Mouse (Mus musculus) CH12.LX (cell line): ENCODE measurements around the gene Cd83. TPM values are rescaled to one million over a fixed set of nuclear protein-coding genes. Genes with fewer than 3 reads are reported as not detected.

Experiments used
- DNase-seq: peaks from one replicate; pipeline ENCODE4 v3.0.0-alpha.2; 2013; ENCODE audit errors: extremely low read depth
- H3K27ac ChIP-seq: 2 replicates; pipeline ENCODE4 v1.5.1; 2012; ENCODE audit warnings: low read depth, mild to moderate bottlenecking, control low read depth, moderate library complexity; ENCODE audit not compliant: insufficient read depth
- H3K27me3 ChIP-seq: replicated peaks from 2 replicates; pipeline ENCODE3; 2012; ENCODE audit warnings: inconsistent platforms
- H3K36me3 ChIP-seq, 2 experiments: replicated peaks in 1 of 2; 2 replicates each; pipeline versions ENCODE3 to v1.6.1; 2012; ENCODE audit warnings: inconsistent platforms in 1 of 2, low read length in 1 of 2, mild to moderate bottlenecking in 1 of 2, mixed read lengths in 1 of 2, moderate library complexity in 1 of 2; ENCODE audit not compliant: control insufficient read depth in 1 of 2, insufficient read depth in 1 of 2
- H3K4me1 ChIP-seq, 2 experiments: 2 replicates each; pipeline ENCODE4 v1.6.1; 2012; ENCODE audit warnings: inconsistent platforms in 1 of 2, moderate library complexity in 1 of 2; ENCODE audit not compliant: insufficient read depth in 2 of 2, control insufficient read depth in 1 of 2
- H3K4me2 ChIP-seq: 2 replicates; pipeline ENCODE4 v1.6.1; 2012; ENCODE audit warnings: low read depth, mild to moderate bottlenecking, control low read depth; ENCODE audit not compliant: poor library complexity, insufficient read depth, severe bottlenecking
- H3K4me3 ChIP-seq, 3 experiments: fragments of 150-350 bp in 1 of 3; sonication (generic) in 1 of 3; replicated peaks in 1 of 3; 2 replicates each; pipeline versions ENCODE3 to v1.5.1; 2011 to 2012; ENCODE audit warnings: low read depth in 2 of 3, low read length in 2 of 3, mild to moderate bottlenecking in 2 of 3, moderate library complexity in 2 of 3, control low read depth in 1 of 3, improper control_type of control experiment in 1 of 3, inconsistent platforms in 1 of 3, mixed read lengths in 1 of 3; ENCODE audit not compliant: poor library complexity in 1 of 3
- H3K79me2 ChIP-seq: replicated peaks from 2 replicates; pipeline ENCODE4 v1.6.1; 2012; ENCODE audit warnings: mild to moderate bottlenecking, moderate library complexity; ENCODE audit not compliant: control insufficient read depth, poor library complexity, insufficient read depth, severe bottlenecking; ENCODE audit errors: extremely low read depth
- H3K9ac ChIP-seq: 2 replicates; pipeline ENCODE4 v1.6.1; 2012; ENCODE audit warnings: low read depth, mild to moderate bottlenecking, control low read depth, moderate library complexity; ENCODE audit not compliant: insufficient read depth
- H3K9me3 ChIP-seq: replicated peaks from 2 replicates; pipeline ENCODE3; 2012; ENCODE audit warnings: low read length, inconsistent platforms, mixed read lengths
- BHLHE40 ChIP-seq: IDR thresholded peaks from 2 replicates; pipeline ENCODE4 v1.6.1; 2011; ENCODE audit warnings: mild to moderate bottlenecking, low read depth, low read length, improper control_type of control experiment
- E2F4 ChIP-seq: IDR thresholded peaks from 2 replicates; pipeline ENCODE4 v1.6.1; 2011; ENCODE audit warnings: low read depth, low read length, improper control_type of control experiment; ENCODE audit not compliant: insufficient replicate concordance
- GABPA ChIP-seq: IDR thresholded peaks from 2 replicates; pipeline ENCODE4 v1.6.1; 2012; ENCODE audit warnings: low read depth, low read length, improper control_type of control experiment, inconsistent platforms; ENCODE audit not compliant: insufficient replicate concordance
- HCFC1 ChIP-seq: IDR thresholded peaks from 2 replicates; pipeline ENCODE4 v1.6.1; 2012; ENCODE audit warnings: low read depth, mild to moderate bottlenecking, inconsistent platforms, low read length, improper control_type of control experiment
- JUN ChIP-seq: IDR thresholded peaks from 2 replicates; pipeline ENCODE4 v1.6.1; 2011; ENCODE audit warnings: low read depth, mild to moderate bottlenecking, low read length, improper control_type of control experiment, moderate library complexity; ENCODE audit not compliant: insufficient read depth
- JUND ChIP-seq: conservative IDR thresholded peaks from 2 replicates; pipeline ENCODE4 v1.6.1; 2011; ENCODE audit warnings: low read depth, low read length, improper control_type of control experiment
- MAX ChIP-seq: IDR thresholded peaks from 2 replicates; pipeline ENCODE4 v1.6.1; 2011; ENCODE audit warnings: low read length, improper control_type of control experiment
- MEF2A ChIP-seq: IDR thresholded peaks from 2 replicates; pipeline ENCODE4 v1.6.1; 2014; ENCODE audit warnings: low read depth, mild to moderate bottlenecking, inconsistent platforms, low read length, improper control_type of control experiment, borderline replicate concordance
- MYC ChIP-seq: IDR thresholded peaks from 2 replicates; pipeline ENCODE4 v1.6.1; 2011; ENCODE audit warnings: low read depth, mild to moderate bottlenecking, improper control_type of control experiment, low read length
- NELFE ChIP-seq: IDR thresholded peaks from 2 replicates; pipeline ENCODE4 v1.6.1; 2011; ENCODE audit warnings: low read depth, low read length, improper control_type of control experiment
- NRF1 ChIP-seq: IDR thresholded peaks from 2 replicates; pipeline ENCODE4 v1.6.1; 2014; ENCODE audit warnings: low read depth, mild to moderate bottlenecking, inconsistent platforms, low read length, improper control_type of control experiment, moderate library complexity
- POLR2A ChIP-seq: IDR thresholded peaks from 2 replicates; pipeline ENCODE4 v1.6.1; 2011; ENCODE audit warnings: low read depth, mild to moderate bottlenecking, improper control_type of control experiment, low read length
- TCF12 ChIP-seq: IDR thresholded peaks from 2 replicates; pipeline ENCODE4 v1.6.1; 2014; ENCODE audit warnings: low read depth, mild to moderate bottlenecking, inconsistent platforms, low read length, improper control_type of control experiment
- USF1 ChIP-seq: IDR thresholded peaks from 2 replicates; pipeline ENCODE4 v1.6.1; 2014; ENCODE audit warnings: low read depth, mild to moderate bottlenecking, inconsistent platforms, low read length, improper control_type of control experiment
- USF2 ChIP-seq: conservative IDR thresholded peaks from 2 replicates; pipeline ENCODE4 v1.6.1; 2011; ENCODE audit warnings: low read depth, low read length, improper control_type of control experiment
- ZKSCAN1 ChIP-seq: IDR thresholded peaks from 2 replicates; pipeline ENCODE4 v1.6.1; 2012; ENCODE audit warnings: low read depth, inconsistent platforms, low read length, improper control_type of control experiment, borderline replicate concordance
- dilution Hi-C: fragments of 300-500 bp; cut with MboI; formaldehyde crosslinking; loops from 2 replicates; pipeline ENCODE4 v1.14.3; 2020; ENCODE audit warnings: low sequenced_read_pairs; ENCODE audit not compliant: extremely low pct_unique_long_range_greater_than_20kb, extremely low pct_ligation_motif_present
- in situ Hi-C: fragments of 300-500 bp; cut with MboI; formaldehyde crosslinking; loops from 3 replicates; pipeline ENCODE4 v1.14.3; 2019; ENCODE audit warnings: low sequenced_read_pairs, low pct_ligation_motif_present, low pct_unique_long_range_greater_than_20kb, mixed read lengths
- polyA plus RNA-seq: library from polyadenylated mRNA; unstranded; fragments of >175 nt; gene quantifications from 2 replicates; pipeline ENCODE4 v1.2.1, GENCODE M21; 2012; ENCODE audit warnings: low read depth; ENCODE audit not compliant: insufficient read length
- total RNA-seq, 2 experiments: library from RNA; depleted of rRNA; stranded (reverse); fragments of 300-350 nt in 1 of 2; fragments of >200 nt in 1 of 2; gene quantifications; 2 replicates each; pipeline ENCODE4 v1.2.3; 2012 to 2014

Cd83 gene
- total and polyA plus RNA-seq, 3 experiments = 109 to 298 (median 129) TPM

GRCm38 (mm10) chr13:43830892-43831673, 46.5 kb downstream of the Cd83 start:
- Histone ChIP-seq H3K9me3 (no peaks in the 10 kb centered on the region), H3K79me2 (no peaks in the 10 kb centered on the region), H3K36me3 (no peaks in the 10 kb centered on the region), H3K27me3 (no peaks in the 10 kb centered on the region), H3K4me2 (no peak overlapping the region), H3K27ac (no peak overlapping the region), H3K9ac (no peak overlapping the region), H3K4me1 (peaks cover 2 to 5% of the 10 kb centered on the region in 2 experiments; a peak in 1 of 4 replicates), H3K4me3 (no peak overlapping the region)
- in situ Hi-C loops = no loop called here
- dilution Hi-C loops = no loop called here
- DNase-seq = no peak
- TF ChIP-seq GABPA = no peak
- no peak for TF ChIP-seq USF1
- TF ChIP-seq TCF12 = no peak
- no peak for TF ChIP-seq ZKSCAN1
- no peak for TF ChIP-seq HCFC1

- Histone ChIP-seq H3K4me2 (peak overlapping the region; percentile 43), H3K79me2 (no peaks in the 10 kb centered on the region), H3K27me3 (no peaks in the 10 kb centered on the region), H3K4me3 (no peak overlapping the region), H3K27ac (no peak overlapping the region), H3K4me1 (peaks cover 2 to 5% of the 10 kb centered on the region in 2 experiments; a peak in 1 of 4 replicates), H3K9me3 (no peaks in the 10 kb centered on the region), H3K9ac (0 out of 2 replicates have a peak overlapping the region, but pooled peaks have one; percentile 10), H3K36me3 (no peaks in the 10 kb centered on the region)
- dilution Hi-C loops = no loop called here
- no peak for TF ChIP-seq GABPA
- no peak for TF ChIP-seq USF1
- no peak for TF ChIP-seq MYC
- TF ChIP-seq NELFE = no peak
- no peak for TF ChIP-seq USF2
- no peak for TF ChIP-seq JUND
- TF ChIP-seq MAX = no peak
- no peak for TF ChIP-seq E2F4
- TF ChIP-seq BHLHE40 = no peak
- no peak for TF ChIP-seq POLR2A
- no peak for TF ChIP-seq JUN
- no peak for TF ChIP-seq MEF2A
- TF ChIP-seq NRF1 = no peak
- in situ Hi-C loops = no loop called here
- DNase-seq = no peak
These were observed 48.2 kb downstream of the Cd83 start for GRCm38 (mm10) chr13:43832731-43833130.
